Mouse (Mus musculus) CH12.LX (cell line): ENCODE measurements around the gene Itga6.

Experiments
- CHD1 ChIP-seq: IDR thresholded peaks from 2 replicates; pipeline ENCODE4 v1.6.1; 2012; ENCODE audit warnings: low read depth, low read length, improper control_type of control experiment, inconsistent platforms
- CTCF ChIP-seq, 2 experiments: IDR thresholded peaks in 1 of 2; conservative IDR thresholded peaks in 1 of 2; 2 replicates each; pipeline ENCODE4 v1.5.1; 2011 to 2012; ENCODE audit warnings: low read depth in 2 of 2, low read length in 2 of 2, improper control_type of control experiment in 1 of 2, inconsistent platforms in 1 of 2, mild to moderate bottlenecking in 1 of 2, moderate library complexity in 1 of 2
- GABPA ChIP-seq: IDR thresholded peaks from 2 replicates; pipeline ENCODE4 v1.6.1; 2012; ENCODE audit warnings: low read depth, low read length, improper control_type of control experiment, inconsistent platforms; ENCODE audit not compliant: insufficient replicate concordance
- JUND ChIP-seq: conservative IDR thresholded peaks from 2 replicates; pipeline ENCODE4 v1.6.1; 2011; ENCODE audit warnings: low read depth, low read length, improper control_type of control experiment
- NELFE ChIP-seq: IDR thresholded peaks from 2 replicates; pipeline ENCODE4 v1.6.1; 2011; ENCODE audit warnings: low read depth, low read length, improper control_type of control experiment
- NRF1 ChIP-seq: IDR thresholded peaks from 2 replicates; pipeline ENCODE4 v1.6.1; 2014; ENCODE audit warnings: low read depth, mild to moderate bottlenecking, inconsistent platforms, low read length, improper control_type of control experiment, moderate library complexity
- POLR2A ChIP-seq: IDR thresholded peaks from 2 replicates; pipeline ENCODE4 v1.6.1; 2011; ENCODE audit warnings: low read depth, mild to moderate bottlenecking, improper control_type of control experiment, low read length
- POLR2AphosphoS2 ChIP-seq: IDR thresholded peaks from 2 replicates; pipeline ENCODE4 v1.6.1; 2011; ENCODE audit warnings: low read depth, low read length, improper control_type of control experiment
- RCOR1 ChIP-seq: conservative IDR thresholded peaks from 2 replicates; pipeline ENCODE4 v1.6.1; 2012; ENCODE audit warnings: low read depth, mild to moderate bottlenecking, inconsistent platforms, low read length, improper control_type of control experiment
- TCF12 ChIP-seq: IDR thresholded peaks from 2 replicates; pipeline ENCODE4 v1.6.1; 2014; ENCODE audit warnings: low read depth, mild to moderate bottlenecking, inconsistent platforms, low read length, improper control_type of control experiment
- USF1 ChIP-seq: IDR thresholded peaks from 2 replicates; pipeline ENCODE4 v1.6.1; 2014; ENCODE audit warnings: low read depth, mild to moderate bottlenecking, inconsistent platforms, low read length, improper control_type of control experiment

- no peak for TF ChIP-seq POLR2A
- TF ChIP-seq NELFE, result no peak
- TF ChIP-seq GABPA, result no peak
- TF ChIP-seq USF1, result no peak
- TF ChIP-seq RCOR1, result no peak
- TF ChIP-seq JUND, result no peak
- TF ChIP-seq TCF12, result no peak
- no peak for TF ChIP-seq CTCF (conservative IDR thresholded peaks at IDR 0.05 in 1 of 2, IDR thresholded peaks at IDR 0.05 in 1 of 2; ENCODE audit: low read depth in 2 of 2, low read length in 2 of 2)
- TF ChIP-seq NRF1, result no peak
- TF ChIP-seq CHD1, result no peak
- no peak for TF ChIP-seq POLR2AphosphoS2
Observed at GRCm38 (mm10) chr2:71704309-71704708, 41.1 kb upstream of the Itga6 start.
